Mouse (Mus musculus): Measurements from ENCODE around the gene Echdc1. TPM values are rescaled to one million over a fixed set of nuclear protein-coding genes. Genes with fewer than 3 reads are reported as not detected.
A peak's percentile ranks its signal among the peaks of the same experiment; 100 is the strongest.
"Not testable (repeated sequence)": the region's sequence is repeated elsewhere in the genome, so short reads cannot be mapped to it uniquely, and the experiment has no call there.

Echdc1 gene
- total RNA-seq, 2 experiments from 2014 or later, result 30.6 to 42.4 TPM

- TF ChIP-seq CTCF (IDR thresholded peaks at IDR 0.05), result no peak
- intact Hi-C loops (cut with DNase I), result no loop called here
- H3K27ac ChIP-seq, result no peak overlapping the region
- DNase-seq, result no peak
- no peak overlapping the region for H3K4me3 ChIP-seq
These were observed 39.6 kb downstream of the Echdc1 start for GRCm38 (mm10) chr10:29352575-29352974.

- Histone ChIP-seq H3K4me3 (no peak overlapping the region), H3K27ac (no peak overlapping the region)
- TF ChIP-seq CTCF (IDR thresholded peaks at IDR 0.05), result no peak
- DNase-seq, result no peak
- intact Hi-C loops (cut with DNase I), result no loop called here
These were observed 41.2 kb downstream of the Echdc1 start for GRCm38 (mm10) chr10:29354183-29354582.

GRCm38 (mm10) chr10:29361095-29361463, 48.1 kb downstream of the Echdc1 start:
- intact Hi-C loops (cut with DNase I), result loop anchor here (2.0 to 5.0 kb wide), 2 partner anchors 48 to 149 kb away; partner anchors contain the start of genes 9330159F19Rik and Echdc1
- no peak for TF ChIP-seq CTCF (IDR thresholded peaks at IDR 0.05)
- Histone ChIP-seq H3K4me3 (peak overlapping the region; percentile 99), H3K27ac (peak overlapping the region; percentile 99)
- no peak for DNase-seq

GRCm38 (mm10) chr10:29361464-29362196, 48.7 kb downstream of the Echdc1 start:
- intact Hi-C loops (cut with DNase I), result loop anchor here (2.0 to 5.0 kb wide), 2 partner anchors 49 to 149 kb away; partner anchors contain the start of genes 9330159F19Rik and Echdc1
- DNase-seq, result peak; percentile 94
- Histone ChIP-seq H3K4me3 (peak overlapping the region; percentile 99), H3K27ac (peak overlapping the region; percentile 99)
- TF ChIP-seq CTCF (IDR thresholded peaks at IDR 0.05), result no peak

- DNase-seq, result no peak
- Histone ChIP-seq H3K4me3 (peak within 1 kb of the TSS; percentile 99), H3K27ac (peak within 1 kb of the TSS; percentile 99)
- intact Hi-C loops (cut with DNase I), result loop anchor here (5.0 kb wide), 1 partner anchor 150 kb away; the partner anchor contains the start of gene 9330159F19Rik
- no peak for TF ChIP-seq CTCF (IDR thresholded peaks at IDR 0.05)
These were observed 49.4 kb downstream of the Echdc1 start, which contains the start of gene Rnf146 for GRCm38 (mm10) chr10:29362197-29362900. TSS of gene Rnf146 (minus strand) at chr10:29362442.

GRCm38 (mm10) chr10:29374065-29374464, 61.1 kb downstream of the Echdc1 start:
- intact Hi-C loops (cut with DNase I), result no loop called here
- DNase-seq, result no peak
- no peak overlapping the region for H3K27ac ChIP-seq
- no peak overlapping the region for H3K4me3 ChIP-seq
- no peak for TF ChIP-seq CTCF (IDR thresholded peaks at IDR 0.05)

- no peak overlapping the region for H3K4me3 ChIP-seq
- intact Hi-C loops (cut with DNase I), result no loop called here
- no peak for TF ChIP-seq CTCF (IDR thresholded peaks at IDR 0.05)
- no peak for DNase-seq
- no peak overlapping the region for H3K27ac ChIP-seq
These were observed 68.6 kb downstream of the Echdc1 start for GRCm38 (mm10) chr10:29381558-29381957.

- H3K27ac ChIP-seq; intact Hi-C loops (cut with DNase I); H3K4me3 ChIP-seq; DNase-seq: not testable (repeated sequence)
- peak; percentile 20; the same call in 1 of the 2 replicates for TF ChIP-seq CTCF (IDR thresholded peaks at IDR 0.05)
These were observed 81.9 kb downstream of the Echdc1 start for GRCm38 (mm10) chr10:29394890-29395289.

Other genes with a start within 250 kb of the Echdc1 start
- gene Soga3, start 169.3 kb upstream of the Echdc1 start, total RNA-seq (2021), result not detected
- not detected for gene Gm49353, start 114.2 kb upstream of the Echdc1 start, total RNA-seq (2021)
- 10 to 100 TPM; 47.2 to 47.5 TPM for gene 9330159F19Rik, start 101.6 kb upstream of the Echdc1 start, total RNA-seq (2021)
- gene Rnf146, start 49.3 kb downstream of the Echdc1 start, total RNA-seq (2021), result 10 to 100 TPM; 56.5 to 60.7 TPM
- 1 to 10 TPM; 1.8 to 4.2 TPM for gene Rspo3, start 222.7 kb downstream of the Echdc1 start, total RNA-seq (2021)